Mouse (Mus musculus) midbrain, embryonic 14.5 days (tissue): ENCODE measurements around the gene Vegfa. TPM values are rescaled to one million over a fixed set of nuclear protein-coding genes. Genes with fewer than 3 reads are reported as not detected.

ENCODE experiments used
- ATAC-seq: fragments of 200-750 bp; cut with Nextera tagmentation; 2 replicates; pipeline ENCODE4 v1.8.0; 2017; ENCODE audit warnings: moderate number of reproducible peaks, moderate library complexity; ENCODE audit not compliant: low FRiP score, low TSS enrichment
- DNase-seq: peaks from one replicate; pipeline ENCODE4 v3.0.0-alpha.2; 2015
- H3K27ac ChIP-seq: fragments of 300-500 bp; sonication (generic); replicated peaks from 2 replicates; pipeline ENCODE4 v1.5.1; 2014; ENCODE audit warnings: mild to moderate bottlenecking, low read depth, low read length, moderate library complexity
- H3K27me3 ChIP-seq: fragments of 300-500 bp; sonication (generic); 2 replicates; pipeline ENCODE4 v1.6.1; 2014; ENCODE audit warnings: low read length, control low read depth, mixed read lengths; ENCODE audit not compliant: control insufficient read depth, insufficient read depth
- H3K36me3 ChIP-seq: fragments of 300-500 bp; sonication (generic); 2 replicates; pipeline ENCODE4 v1.6.1; 2014; ENCODE audit warnings: low read length, control low read depth; ENCODE audit not compliant: control insufficient read depth, insufficient read depth
- H3K4me1 ChIP-seq: fragments of 300-500 bp; sonication (generic); 2 replicates; pipeline ENCODE4 v1.6.1; 2014; ENCODE audit warnings: mild to moderate bottlenecking, antibody characterized with exemption, low read length, control low read depth; ENCODE audit not compliant: control insufficient read depth, insufficient read depth
- H3K4me2 ChIP-seq: fragments of 300-500 bp; sonication (generic); 2 replicates; pipeline ENCODE4 v1.6.1; 2014; ENCODE audit warnings: mild to moderate bottlenecking, low read length, moderate library complexity
- H3K4me3 ChIP-seq: fragments of 300-500 bp; sonication (generic); replicated peaks from 2 replicates; pipeline ENCODE4 v1.5.1; 2014; ENCODE audit warnings: low read depth, low read length
- H3K9ac ChIP-seq: fragments of 300-500 bp; sonication (generic); replicated peaks from 2 replicates; pipeline ENCODE4 v1.6.1; 2014; ENCODE audit warnings: mild to moderate bottlenecking, low read length, moderate library complexity
- H3K9me3 ChIP-seq: fragments of 300-500 bp; sonication (generic); 2 replicates; pipeline ENCODE4 v1.6.1; 2016; ENCODE audit warnings: low read length, control low read depth, mixed read lengths; ENCODE audit not compliant: control insufficient read depth
- WGBS: fragments of 180-500 bp; shearing (Covaris S2); extraction: QIAGEN DNeasy Blood & Tissue Kit; methylation state at CpG from one replicate; pipeline ENCODE4 v1.1.7; 2014; 5-methylcytosine and 5-hydroxymethylcytosine counted together
- polyA plus RNA-seq: library from polyadenylated mRNA; unstranded; fragments of >200 nt; fragmentation: Nextera tagmentation; extraction: Ambion mirVana; gene quantifications from 2 replicates; pipeline ENCODE4 v1.2.1, GENCODE M21; 2014

The Vegfa gene
- 4.3 and 5.5 TPM in 2 replicates for polyA plus RNA-seq

DNA sequence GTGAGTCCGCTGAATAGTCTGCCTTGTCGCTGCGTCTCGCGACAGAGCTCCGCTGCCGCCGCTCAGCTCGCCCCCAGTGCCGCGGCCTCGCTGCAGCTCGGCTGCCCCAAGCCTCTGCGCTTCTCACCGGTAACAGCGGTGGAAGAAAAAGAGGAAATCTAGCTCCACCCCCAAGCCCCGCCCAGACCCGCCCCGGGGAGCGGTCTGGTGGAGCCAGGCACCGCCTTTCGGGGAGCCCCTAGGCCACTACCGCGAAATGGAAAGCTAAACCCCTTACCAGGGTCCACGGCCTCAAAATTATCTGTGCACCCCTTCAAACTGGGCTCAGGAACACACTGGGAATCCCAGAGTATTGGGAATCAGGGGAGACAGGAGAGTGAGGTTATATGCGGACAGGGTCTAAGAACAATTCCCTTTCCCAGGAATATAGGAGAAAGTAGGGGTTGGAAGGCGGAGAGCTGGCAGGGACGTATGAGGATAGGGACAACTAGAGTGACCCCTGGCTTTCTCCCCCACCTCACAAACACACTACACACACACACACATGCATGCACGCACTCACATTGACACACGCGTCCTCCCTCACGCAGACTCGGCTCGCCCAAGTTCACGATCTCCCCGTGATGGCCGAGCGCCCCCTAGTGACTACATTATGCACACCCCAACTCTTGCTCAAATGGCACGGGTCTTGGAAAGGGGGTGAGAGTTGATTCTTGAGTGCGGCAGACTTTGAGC lies at the start of gene Vegfa:
TSS of gene Vegfa (minus strand) at position 113 of the 735 bp plus-strand sequence.
- WGBS = under 1% methylated on average over 40 of the region's 40 CpGs
- peak within 1 kb of the TSS; percentile 83 for H3K4me3 ChIP-seq
- H3K36me3 ChIP-seq = no peaks in the 10 kb centered on the region
- H3K27ac ChIP-seq = peak within 1 kb of the TSS; percentile 87
- no peaks in the 10 kb centered on the region for H3K27me3 ChIP-seq
- H3K9ac ChIP-seq = peak within 1 kb of the TSS; percentile 86
- ATAC-seq (peak; percentile 82), DNase-seq (peak; percentile 97)
- peak within 1 kb of the TSS; percentile 90 for H3K4me2 ChIP-seq
- H3K9me3 ChIP-seq = no peaks in the 10 kb centered on the region
- H3K4me1 ChIP-seq = peaks cover 23% of the 10 kb centered on the region

DNA sequence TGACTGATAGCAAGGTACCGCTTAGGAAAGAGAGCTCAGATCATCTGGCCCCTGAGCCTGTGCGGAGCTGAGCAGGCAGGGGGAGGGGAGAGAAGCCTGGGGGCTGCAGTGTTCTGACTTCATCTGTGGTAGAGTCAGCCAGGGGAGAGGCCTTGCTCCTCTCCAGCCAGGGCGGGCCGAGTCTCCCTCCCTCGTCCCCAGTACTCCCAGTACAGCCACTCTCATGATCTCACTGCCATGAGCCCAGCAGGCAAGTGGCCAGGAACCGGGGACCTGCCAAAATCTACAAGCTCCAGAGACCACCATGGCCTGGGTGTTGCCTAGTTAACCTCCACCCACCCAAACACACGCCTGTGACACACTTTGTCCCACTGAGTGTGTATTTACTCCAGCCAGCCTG lies 49.5 kb upstream of the Vegfa start:
- Histone ChIP-seq H3K27me3 (no peaks in the 10 kb centered on the region), H3K9ac (no peak overlapping the region), H3K4me1 (peaks cover 11% of the 10 kb centered on the region), H3K27ac (no peak overlapping the region), H3K9me3 (no peaks in the 10 kb centered on the region), H3K36me3 (no peaks in the 10 kb centered on the region), H3K4me3 (no peak overlapping the region), H3K4me2 (no peak overlapping the region)
- no peak for DNase-seq
- ATAC-seq = 0 out of 2 replicates have a peak, but pooled peaks have one; percentile 25
- WGBS = 70% methylated on average over 7 of the region's 7 CpGs

DNA sequence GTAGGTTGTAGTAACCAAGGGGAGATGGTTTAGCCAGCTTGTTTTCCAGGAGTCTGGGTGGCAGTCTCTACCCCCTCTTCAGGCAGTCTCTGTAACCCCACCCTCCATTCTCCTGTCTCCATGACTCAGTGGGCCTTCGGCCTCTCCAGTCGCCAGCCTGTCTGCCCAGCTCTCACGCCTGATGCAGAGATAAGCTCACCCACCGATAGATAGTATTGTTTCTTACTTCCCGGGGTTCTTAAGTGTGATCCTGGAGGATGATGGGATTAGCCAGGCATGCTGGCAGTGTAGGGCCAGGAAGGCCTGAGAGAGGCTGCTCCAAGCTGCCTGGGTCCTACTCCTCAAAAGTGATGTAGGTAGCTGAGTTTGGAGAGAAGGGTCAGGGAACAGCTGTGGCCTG lies 48.9 kb upstream of the Vegfa start:
- WGBS = 34% methylated on average over 5 of the region's 5 CpGs
- peaks cover 11% of the 10 kb centered on the region for H3K4me1 ChIP-seq
- no peak overlapping the region for H3K9ac ChIP-seq
- H3K27ac ChIP-seq = no peak overlapping the region
- H3K9me3 ChIP-seq = no peaks in the 10 kb centered on the region
- no peak for ATAC-seq
- H3K36me3 ChIP-seq = no peaks in the 10 kb centered on the region
- no peaks in the 10 kb centered on the region for H3K27me3 ChIP-seq
- no peak overlapping the region for H3K4me2 ChIP-seq
- no peak overlapping the region for H3K4me3 ChIP-seq
- DNase-seq = no peak

DNA sequence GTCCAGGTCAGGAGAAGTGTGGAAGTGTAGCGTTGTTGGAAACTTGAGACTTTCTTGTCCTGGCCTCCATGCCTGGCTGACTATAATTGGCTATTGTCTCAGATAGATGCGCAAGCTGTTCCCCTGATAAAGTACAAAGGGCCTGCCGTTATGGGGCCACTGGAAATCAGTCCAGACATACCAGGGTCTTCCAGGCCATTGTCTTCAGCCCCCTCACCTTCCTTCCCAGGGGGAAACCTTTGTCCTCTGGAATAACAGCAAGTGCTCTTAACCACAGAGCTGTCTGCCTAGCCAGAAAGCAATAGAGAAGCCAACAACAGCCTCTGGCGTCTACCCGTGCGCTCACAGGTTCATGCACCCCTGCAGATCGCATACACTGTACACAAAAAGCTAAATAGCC lies 48.2 kb upstream of the Vegfa start:
- Histone ChIP-seq H3K4me3 (no peak overlapping the region), H3K9ac (no peak overlapping the region), H3K27ac (no peak overlapping the region), H3K4me1 (peaks cover 11% of the 10 kb centered on the region), H3K9me3 (no peaks in the 10 kb centered on the region), H3K36me3 (no peaks in the 10 kb centered on the region), H3K4me2 (no peak overlapping the region), H3K27me3 (no peaks in the 10 kb centered on the region)
- no peak for ATAC-seq
- no peak for DNase-seq
- WGBS = 49% methylated on average over 7 of the region's 7 CpGs

DNA sequence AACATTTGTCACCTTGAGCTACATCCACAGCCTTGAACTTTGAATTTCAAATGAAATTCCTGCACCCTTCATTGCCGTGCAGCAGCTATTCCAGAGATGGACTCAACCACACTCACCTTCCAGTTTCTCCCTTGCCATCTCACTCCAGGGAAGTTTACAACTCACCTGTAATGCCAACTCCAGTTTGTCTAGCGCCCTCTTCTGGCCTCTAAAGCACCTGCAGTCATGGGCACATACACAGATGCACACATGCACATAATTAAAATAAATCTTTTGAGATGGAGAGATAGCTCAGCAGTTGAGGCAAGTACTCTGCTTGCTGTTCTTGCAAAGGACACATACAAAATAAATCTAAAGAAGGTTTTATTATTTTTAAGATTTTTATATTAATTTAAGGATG lies 46.9 kb upstream of the Vegfa start:
- WGBS = 77% methylated on average over 2 of the region's 2 CpGs

DNA sequence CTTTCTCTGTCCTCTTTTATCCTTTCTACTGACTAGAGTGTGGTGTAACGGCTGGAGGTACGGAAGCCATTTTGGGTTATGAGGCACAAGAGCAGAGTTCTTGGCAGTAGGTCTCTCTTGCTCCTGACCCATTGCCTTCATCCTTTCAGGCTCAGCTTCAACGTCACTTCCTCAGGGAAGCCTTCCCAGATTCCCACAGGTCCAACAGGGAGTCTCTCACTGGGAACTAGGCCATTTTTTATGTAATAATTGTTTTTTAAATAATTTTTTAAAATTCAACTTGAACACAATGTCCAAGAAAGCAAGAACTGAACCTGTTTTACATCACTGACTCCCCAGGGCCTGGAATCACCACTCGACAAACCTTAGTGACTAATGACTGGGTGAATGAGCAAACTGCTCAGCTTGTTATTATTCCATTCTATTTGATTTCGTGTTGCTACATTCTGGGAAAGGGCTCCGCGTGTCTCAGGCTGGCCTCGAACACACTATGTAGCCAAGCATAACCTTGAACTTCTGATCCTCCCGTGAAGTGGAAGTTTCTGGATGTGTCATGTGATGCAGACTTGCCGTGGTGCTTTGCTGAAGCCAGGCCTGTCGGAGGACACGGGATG lies 45.9 kb upstream of the Vegfa start:
- H3K36me3 ChIP-seq = no peaks in the 10 kb centered on the region
- ATAC-seq (no peak), DNase-seq (no peak)
- H3K9me3 ChIP-seq = no peaks in the 10 kb centered on the region
- H3K27me3 ChIP-seq = no peaks in the 10 kb centered on the region
- WGBS = 93% methylated on average over 12 of the region's 12 CpGs
- no peak overlapping the region for H3K4me3 ChIP-seq
- no peak overlapping the region for H3K9ac ChIP-seq
- H3K4me2 ChIP-seq = no peak overlapping the region
- H3K4me1 ChIP-seq = no peaks in the 10 kb centered on the region
- no peak overlapping the region for H3K27ac ChIP-seq

More for the DNA sequence above, 46.9 kb upstream of the Vegfa start:
- H3K4me1 ChIP-seq = peaks cover 7% of the 10 kb centered on the region
- no peak overlapping the region for H3K4me2 ChIP-seq
- ATAC-seq (no peak), DNase-seq (no peak)
- no peaks in the 10 kb centered on the region for H3K36me3 ChIP-seq
- H3K27ac ChIP-seq = no peak overlapping the region
- no peaks in the 10 kb centered on the region for H3K9me3 ChIP-seq
- no peak overlapping the region for H3K4me3 ChIP-seq
- H3K9ac ChIP-seq = no peak overlapping the region
- no peaks in the 10 kb centered on the region for H3K27me3 ChIP-seq

DNA sequence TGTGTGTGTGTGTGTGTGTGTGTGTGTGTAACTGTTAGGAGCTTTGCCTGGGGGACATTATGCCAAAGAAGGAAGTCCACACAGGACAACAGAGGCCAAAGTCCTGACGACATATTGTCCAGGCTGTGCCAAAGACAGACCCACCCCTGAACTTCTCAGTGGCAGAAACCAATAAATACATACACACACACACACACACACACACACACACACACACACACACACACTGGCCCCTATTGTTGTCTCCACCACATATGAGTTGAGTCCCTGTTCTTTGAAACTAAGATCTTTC lies 44.0 kb upstream of the Vegfa start:
- Histone ChIP-seq H3K9ac (no peak overlapping the region), H3K4me1 (no peaks in the 10 kb centered on the region), H3K9me3 (no peaks in the 10 kb centered on the region), H3K4me2 (no peak overlapping the region), H3K4me3 (no peak overlapping the region), H3K27me3 (no peaks in the 10 kb centered on the region), H3K36me3 (no peaks in the 10 kb centered on the region), H3K27ac (no peak overlapping the region)
- DNase-seq (no peak), ATAC-seq (no peak)
- 52% methylated on average over 1 of the region's 1 CpGs for WGBS

DNA sequence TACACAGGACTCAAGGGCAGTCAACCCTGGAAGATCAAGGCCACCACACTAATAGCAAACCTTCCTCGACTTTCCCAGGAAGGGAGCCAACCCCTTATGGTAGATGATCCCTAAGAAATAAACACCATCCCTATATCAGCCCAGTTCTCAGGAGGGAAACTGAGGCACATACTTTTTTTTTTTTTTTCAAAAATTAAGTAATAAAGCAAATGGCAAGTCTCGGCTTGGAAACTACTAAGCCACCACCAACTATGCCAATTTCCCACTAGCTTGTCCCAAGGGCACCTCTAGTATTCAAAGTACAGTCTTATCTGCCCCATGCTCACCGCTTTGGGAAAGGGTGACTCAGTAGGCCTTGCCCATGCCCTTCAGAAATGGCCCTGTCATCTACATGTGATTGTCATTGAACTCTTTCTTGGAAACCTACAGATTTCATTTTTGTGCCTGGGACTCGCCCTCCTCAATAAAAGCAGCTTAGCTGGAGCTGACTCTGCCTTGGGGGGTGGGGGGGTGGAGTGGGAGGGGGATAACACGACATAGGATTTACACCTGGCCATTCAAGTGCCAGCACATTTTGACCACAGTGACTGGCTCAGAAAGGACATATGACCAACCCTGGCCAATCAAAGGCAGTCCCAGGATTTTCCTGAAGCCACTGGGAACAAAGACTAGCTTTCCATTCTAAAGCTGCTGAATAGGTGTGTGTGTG lies 43.5 kb upstream of the Vegfa start:
- H3K9ac ChIP-seq = no peak overlapping the region
- H3K4me3 ChIP-seq = no peak overlapping the region
- no peaks in the 10 kb centered on the region for H3K36me3 ChIP-seq
- ATAC-seq (no peak), DNase-seq (no peak)
- WGBS = 72% methylated on average over 5 of the region's 5 CpGs
- H3K4me1 ChIP-seq = no peaks in the 10 kb centered on the region
- H3K9me3 ChIP-seq = no peaks in the 10 kb centered on the region
- no peaks in the 10 kb centered on the region for H3K27me3 ChIP-seq
- no peak overlapping the region for H3K4me2 ChIP-seq
- H3K27ac ChIP-seq = no peak overlapping the region

DNA sequence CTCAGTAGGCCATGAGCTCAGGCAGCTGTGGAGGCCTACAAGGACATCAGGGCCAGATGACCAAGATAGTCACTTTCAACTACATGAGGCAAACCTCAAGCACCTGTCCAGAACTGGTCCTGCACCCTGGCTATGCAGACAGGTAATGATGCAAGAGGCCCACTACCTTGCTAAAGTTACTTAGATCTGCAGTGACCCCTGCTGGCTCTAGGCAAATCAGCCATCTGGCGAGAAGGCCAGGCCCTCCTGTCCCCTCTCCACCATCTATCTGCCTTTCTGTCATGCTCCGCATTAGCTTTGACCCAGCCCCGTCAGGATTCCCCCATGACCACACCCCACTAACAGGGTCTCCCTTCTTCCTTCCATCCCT lies 42.9 kb upstream of the Vegfa start:
- no peak overlapping the region for H3K4me3 ChIP-seq
- WGBS = 50% methylated on average over 3 of the region's 3 CpGs
- H3K4me2 ChIP-seq = no peak overlapping the region
- H3K27me3 ChIP-seq = no peaks in the 10 kb centered on the region
- H3K36me3 ChIP-seq = no peaks in the 10 kb centered on the region
- DNase-seq (no peak), ATAC-seq (no peak)
- H3K9me3 ChIP-seq = no peaks in the 10 kb centered on the region
- H3K27ac ChIP-seq = no peak overlapping the region
- H3K9ac ChIP-seq = no peak overlapping the region
- H3K4me1 ChIP-seq = no peaks in the 10 kb centered on the region
